Mouse (Mus musculus) heart, postnatal 0 days (tissue): ENCODE measurements around the gene Runx2.

Experiments used
- CTCF ChIP-seq: IDR thresholded peaks from 2 replicates; pipeline ENCODE4 v1.5.1; 2016; ENCODE audit warnings: antibody characterized with exemption, control low read depth, low read depth
- EP300 ChIP-seq: IDR thresholded peaks from 2 replicates; pipeline ENCODE4 v1.6.1; 2016; ENCODE audit warnings: antibody characterized with exemption, low read depth

- no peak for TF ChIP-seq CTCF
- no peak for TF ChIP-seq EP300
Measured at GRCm38 (mm10) chr17:44660121-44660806, 154.3 kb downstream of the Runx2 start.
